Mouse (Mus musculus): ENCODE data around the gene Npsr1. TPM values are rescaled to one million over a fixed set of nuclear protein-coding genes. Genes with fewer than 3 reads are reported as not detected.

The Npsr1 gene
- total RNA-seq (2021): not detected
- long read RNA-seq, experiment 1: 0 reads
- long read RNA-seq, experiment 2: 0 reads

GRCm38 (mm10) chr9:24097696-24098095 is at the start of gene Npsr1:
Npsr1 (plus strand) TSS chr9:24097996.
- DNase-seq: no peak

DNA sequence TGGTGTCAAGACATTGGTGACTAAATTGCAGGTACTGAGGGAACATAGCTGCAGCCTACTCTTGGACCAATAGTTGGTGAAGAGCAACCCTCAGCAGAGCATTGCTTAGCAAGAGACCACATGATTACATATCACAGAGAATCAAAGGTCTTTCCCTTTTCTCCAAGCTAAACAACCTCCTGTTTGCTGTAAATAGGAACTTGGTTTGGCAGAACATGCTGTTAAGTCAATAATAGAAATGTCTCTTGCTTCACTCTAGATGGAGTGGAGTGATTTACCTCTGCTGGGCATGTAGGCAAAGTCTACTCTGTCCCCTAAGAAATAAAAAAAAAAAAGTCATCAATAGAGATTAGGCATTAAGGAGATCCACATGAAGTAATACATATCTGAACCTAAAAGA is 46.3 kb upstream of the Npsr1 start:
- no peak for DNase-seq

DNA sequence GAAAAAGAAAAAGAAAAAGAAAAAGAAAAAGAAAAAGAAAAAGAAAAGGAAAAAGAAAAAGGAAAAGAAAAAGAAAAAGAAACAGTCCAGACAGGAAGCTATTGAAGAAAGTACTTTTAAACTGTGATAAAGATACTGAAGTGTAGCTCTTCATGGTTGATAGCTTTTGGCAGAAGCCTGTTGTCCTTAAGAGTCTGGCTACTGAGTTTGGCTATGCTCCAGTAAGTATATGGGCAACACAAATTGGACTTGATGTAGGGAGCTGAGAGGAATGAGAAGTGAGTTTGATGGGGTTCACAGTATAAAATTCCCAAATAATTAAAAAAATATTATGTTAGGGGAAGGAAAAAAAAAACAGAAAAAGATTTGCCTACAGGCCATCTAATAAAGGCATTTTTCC is 34.5 kb upstream of the Npsr1 start:
- no peak for DNase-seq

GRCm38 (mm10) chr9:24071664-24072063 is 26.1 kb upstream of the Npsr1 start:
- DNase-seq: no peak

DNA sequence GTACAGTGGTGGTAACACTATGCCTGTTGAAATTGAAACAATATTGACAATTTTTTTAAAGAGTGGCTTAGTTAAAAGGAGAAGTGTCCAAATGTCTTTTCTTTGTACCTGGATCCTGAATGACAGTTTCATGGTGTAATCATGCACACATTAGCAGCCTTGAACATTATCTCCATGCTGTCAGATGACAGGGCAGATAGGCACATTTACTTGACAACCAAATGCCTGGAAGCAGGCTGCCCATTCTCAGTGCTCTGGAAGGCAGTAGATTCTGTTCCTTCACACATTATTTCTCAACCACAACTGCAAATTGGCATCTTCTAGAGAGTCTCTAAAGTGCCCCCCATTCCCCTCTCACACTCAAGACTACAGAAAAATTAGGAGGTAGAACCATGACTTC is 20.2 kb upstream of the Npsr1 start:
- DNase-seq: no peak

GRCm38 (mm10) chr9:24091875-24092274 is 5.9 kb upstream of the Npsr1 start:
- no peak for DNase-seq

GRCm38 (mm10) chr9:24098526-24098925 is 730 bp downstream of the Npsr1 start:
- no peak for DNase-seq

DNA sequence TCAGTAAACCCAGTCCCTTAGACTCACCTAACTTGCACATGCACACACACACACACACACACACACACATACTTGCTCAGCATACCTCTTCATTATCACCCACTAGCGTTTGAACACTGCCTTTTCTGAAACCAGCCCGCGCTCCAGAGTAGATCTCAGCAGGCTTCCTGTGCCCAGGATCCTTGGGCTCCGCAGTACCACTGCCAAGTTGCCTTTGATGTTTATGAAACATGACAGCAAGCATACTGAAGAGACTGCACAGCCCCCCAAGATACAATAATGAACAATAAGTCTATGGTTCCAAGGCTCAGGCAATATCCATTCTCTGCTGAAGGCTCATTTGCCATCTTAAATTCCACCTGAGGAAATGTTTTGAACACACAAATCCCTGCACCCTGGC is 1.8 kb downstream of the Npsr1 start:
- DNase-seq: no peak

GRCm38 (mm10) chr9:24119423-24119822 is 21.6 kb downstream of the Npsr1 start:
- peak; percentile 20 to 43 for DNase-seq

DNA sequence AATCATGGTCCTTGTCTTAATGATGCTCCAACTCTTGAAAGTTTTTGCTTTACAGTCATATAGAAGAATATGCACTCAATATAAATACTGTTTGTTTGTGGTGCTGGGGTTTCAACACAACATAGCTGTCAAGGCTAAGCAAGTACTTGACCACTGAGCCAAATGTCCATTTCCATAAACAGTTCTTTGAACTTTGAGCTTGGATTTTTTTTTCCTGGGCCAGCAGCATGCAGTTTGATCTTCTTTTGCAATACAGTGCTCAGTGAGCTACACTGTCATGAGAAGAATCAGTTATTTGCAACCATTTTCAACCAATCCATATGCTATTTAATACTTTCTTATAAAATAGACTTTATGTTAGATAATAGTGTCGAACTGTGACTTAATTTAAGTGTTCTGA is 35.3 kb downstream of the Npsr1 start:
- DNase-seq: no peak

- DNase-seq: no peak
Measured at GRCm38 (mm10) chr9:24136354-24136753, 38.6 kb downstream of the Npsr1 start.

DNA sequence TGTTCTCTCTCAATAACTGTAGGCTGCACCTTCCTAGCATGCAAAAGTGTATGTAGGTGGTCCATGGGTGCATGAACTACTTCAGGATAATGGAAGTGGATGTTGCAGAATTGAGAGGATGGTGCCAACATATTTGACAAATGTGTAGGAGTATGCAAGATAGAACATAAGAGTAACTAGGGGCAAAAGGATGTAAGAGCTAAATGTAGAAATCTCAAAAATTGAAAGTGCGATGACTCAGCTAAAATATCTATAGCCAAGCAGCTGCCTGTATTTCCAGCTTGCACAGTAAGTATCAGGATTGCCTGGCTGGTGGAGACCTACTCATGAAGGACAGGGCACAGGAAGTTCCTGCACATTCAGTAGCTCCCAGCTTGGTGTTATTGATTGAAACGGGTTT is 46.5 kb downstream of the Npsr1 start:
- no peak for DNase-seq

- DNase-seq: no peak
Measured at GRCm38 (mm10) chr9:24157208-24157607, 59.4 kb downstream of the Npsr1 start.

GRCm38 (mm10) chr9:24160409-24160808 is 62.6 kb downstream of the Npsr1 start:
- DNase-seq: no peak

DNA sequence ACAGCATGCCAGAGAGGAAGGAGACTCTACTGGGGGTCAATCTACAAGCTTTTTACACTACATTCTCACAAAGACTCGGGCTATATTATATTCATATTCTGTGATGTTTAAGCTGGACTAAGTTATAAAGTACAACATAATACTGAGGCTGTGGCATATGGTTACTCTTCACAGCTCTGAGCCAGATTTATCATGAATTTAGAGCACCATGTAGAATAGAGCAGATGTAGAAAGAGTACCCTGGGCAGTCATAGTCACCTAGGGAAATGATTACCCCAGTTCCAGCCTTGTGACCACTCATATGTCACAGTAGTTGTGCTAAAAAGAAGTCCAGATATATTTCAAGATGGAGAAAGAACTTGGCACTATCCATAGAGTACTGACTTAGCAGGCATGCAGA is 70.7 kb downstream of the Npsr1 start:
- DNase-seq: no peak

DNA sequence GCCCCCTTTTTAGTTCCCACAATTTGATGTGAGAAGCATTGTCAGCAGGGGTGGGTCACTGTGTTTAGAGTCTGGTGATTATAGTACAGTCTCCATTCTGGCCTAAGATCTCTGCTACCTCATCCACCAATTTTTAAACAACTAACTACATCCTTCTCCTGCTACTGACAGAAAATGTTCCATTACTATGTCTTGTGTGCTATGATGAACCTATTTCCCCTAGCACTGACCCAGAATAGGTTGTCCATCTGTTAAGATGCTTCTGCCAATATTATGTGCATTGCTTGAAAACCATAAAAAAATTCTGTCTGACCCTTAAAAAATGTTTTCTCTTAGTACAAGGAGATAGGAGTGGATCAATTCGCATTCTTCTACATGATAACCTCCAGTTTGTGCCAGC is 72.9 kb downstream of the Npsr1 start:
- DNase-seq: no peak

GRCm38 (mm10) chr9:24178744-24179143 is 80.9 kb downstream of the Npsr1 start:
- no peak for DNase-seq

DNA sequence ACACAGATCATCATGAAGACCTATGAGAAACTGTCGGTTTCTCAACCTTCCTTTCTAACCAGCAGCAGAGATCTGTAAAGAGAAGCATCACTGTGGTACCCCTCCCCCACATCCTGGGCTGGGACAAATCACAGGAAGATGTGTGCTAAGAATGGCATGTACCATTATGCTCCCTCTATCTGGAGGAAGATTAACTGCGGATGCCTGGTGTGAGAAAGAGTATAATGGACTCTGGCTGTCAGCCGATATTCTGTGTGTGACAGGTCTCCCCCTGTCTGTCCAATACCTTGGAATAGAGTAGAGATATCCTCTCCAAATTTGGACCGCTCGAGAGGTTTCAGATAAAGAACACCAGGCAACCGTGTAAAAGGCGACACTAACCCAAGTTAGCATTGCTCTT is 83.1 kb downstream of the Npsr1 start:
- no peak for DNase-seq

GRCm38 (mm10) chr9:24186289-24186688 is 88.5 kb downstream of the Npsr1 start:
- no peak for DNase-seq

GRCm38 (mm10) chr9:24189511-24190260 is 91.9 kb downstream of the Npsr1 start:
- no peak for DNase-seq

- DNase-seq: no peak
Measured at GRCm38 (mm10) chr9:24190261-24190588, 92.4 kb downstream of the Npsr1 start.

DNA sequence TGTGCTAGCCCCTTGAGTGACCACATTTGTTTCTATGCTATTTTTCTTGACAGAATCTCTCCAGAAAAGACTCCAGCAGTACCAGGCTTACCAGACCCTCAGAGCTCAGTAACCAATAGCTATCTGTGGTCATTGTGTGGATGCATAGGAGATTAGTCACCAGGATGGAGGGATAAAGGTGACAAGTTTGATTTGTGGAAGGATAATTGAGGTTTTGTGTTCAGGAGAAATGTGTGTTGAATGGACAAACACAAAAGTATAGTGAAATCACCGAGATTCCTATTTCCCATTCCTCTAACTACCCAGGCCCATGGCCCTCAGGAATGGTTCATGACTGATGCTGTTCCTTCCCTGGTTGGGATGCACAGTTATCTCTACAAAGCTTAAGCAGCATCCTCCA is 100.5 kb downstream of the Npsr1 start:
- DNase-seq: no peak

- DNase-seq: no peak
Measured at GRCm38 (mm10) chr9:24211636-24212035, 113.8 kb downstream of the Npsr1 start.

GRCm38 (mm10) chr9:24217721-24218120 is 119.9 kb downstream of the Npsr1 start:
- DNase-seq: peak; percentile 11 to 15

DNA sequence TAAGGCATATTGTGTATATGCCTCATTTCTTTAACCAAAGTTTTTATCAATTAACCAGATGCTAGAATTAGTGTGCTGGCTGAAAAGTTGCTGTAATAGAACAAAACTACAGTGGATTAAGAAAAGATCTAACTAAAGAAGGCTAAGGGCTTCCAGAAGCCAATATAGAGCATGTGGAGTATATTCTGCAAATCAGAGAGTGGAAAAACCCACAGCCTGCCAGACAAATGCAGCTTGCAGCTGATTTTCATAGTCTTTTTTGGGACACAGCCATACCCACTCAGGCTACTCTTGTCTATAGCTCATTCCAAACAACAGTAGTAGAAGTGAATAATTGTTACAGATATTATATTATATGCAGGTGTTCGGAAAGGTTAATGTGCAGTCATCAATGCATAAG is 138.7 kb downstream of the Npsr1 start:
- no peak for DNase-seq

Data from adrenal gland, postnatal 36 days (tissue).